Mouse (Mus musculus): ENCODE measurements around the gene Lrmp.

DNA sequence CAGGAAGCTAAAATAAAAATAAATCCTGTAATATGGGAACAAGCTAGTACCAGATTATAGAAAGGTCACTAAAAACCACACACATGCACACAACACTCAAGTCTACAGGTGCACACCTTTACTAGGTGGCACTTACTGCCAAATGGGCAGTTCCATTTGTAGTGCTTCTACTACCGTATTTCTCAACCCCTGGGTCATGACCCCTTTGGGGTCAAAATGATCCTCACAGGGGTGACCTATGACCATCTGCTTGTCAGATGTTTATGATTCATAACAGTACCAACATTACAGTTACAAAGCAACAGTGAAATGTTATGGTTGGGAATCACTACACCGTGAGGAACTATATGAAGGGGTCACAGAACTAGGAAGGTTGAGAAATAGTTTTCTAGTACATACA, 98.5 kb downstream of the Lrmp start:
- no peak for TF ChIP-seq CTCF (IDR thresholded peaks at IDR 0.05 in 2 of 3, conservative IDR thresholded peaks at IDR 0.05 in 1 of 3; ENCODE audit: control insufficient read depth in 1 of 3, insufficient read depth in 1 of 3, low read depth in 2 of 3, low read length in 3 of 3, poor library complexity in 1 of 3, severe bottlenecking in 1 of 3)
- no peak for TF ChIP-seq TBP (IDR thresholded peaks at IDR 0.05; ENCODE audit: low read depth, low read length)
- no peak for TF ChIP-seq POLR2A (IDR thresholded peaks at IDR 0.05; ENCODE audit: control insufficient read depth in 1 of 2, insufficient read depth in 1 of 2, low read depth in 1 of 2, low read length in 2 of 2, poor library complexity in 1 of 2)
- no peak for TF ChIP-seq POLR2AphosphoS2 (IDR thresholded peaks at IDR 0.05; ENCODE audit: low read length)
- TF ChIP-seq RAD21 (IDR thresholded peaks at IDR 0.05; ENCODE audit: low read depth, low read length) = no peak
- TF ChIP-seq SIN3A (IDR thresholded peaks at IDR 0.05; ENCODE audit: low read length) = no peak
- no peak for TF ChIP-seq EP300 (IDR thresholded peaks at IDR 0.05; ENCODE audit: low read depth in 1 of 2, low read length in 2 of 2)
- no peak for TF ChIP-seq E2F4 (IDR thresholded peaks at IDR 0.05; ENCODE audit: borderline replicate concordance, low read depth, low read length)
- TF ChIP-seq KAT2A (conservative IDR thresholded peaks at IDR 0.05; ENCODE audit: low read depth, low read length) = no peak
- no peak for TF ChIP-seq USF1 (IDR thresholded peaks at IDR 0.05; ENCODE audit: low read depth, low read length)
- TF ChIP-seq HCFC1 (IDR thresholded peaks at IDR 0.05; ENCODE audit: low read depth, low read length) = no peak

Measured in MEL (cell line).